Mouse (Mus musculus) left cerebral cortex, postnatal 4 days (tissue): ENCODE measurements around the gene Usp24. TPM values are rescaled to one million over a fixed set of nuclear protein-coding genes. Genes with fewer than 3 reads are reported as not detected.
A peak's percentile ranks its signal among the peaks of the same experiment; 100 is the strongest.

Experiments
- DNase-seq: peaks from one replicate; pipeline ENCODE4 v3.0.0-alpha.2; 2022
- intact Hi-C: fragments of 180-260 bp; cut with DNase I; formaldehyde crosslinking; loops from one replicate; pipeline ENCODE4 v1.15.1; 2025
- total RNA-seq, 2 experiments: library from RNA; stranded (reverse); gene quantifications; 2 replicates each; pipeline ENCODE4 v1.2.3; 2021

The Usp24 gene
- total RNA-seq, 2 experiments from 2014 or later, result 59.1 to 60.3 TPM

DNA sequence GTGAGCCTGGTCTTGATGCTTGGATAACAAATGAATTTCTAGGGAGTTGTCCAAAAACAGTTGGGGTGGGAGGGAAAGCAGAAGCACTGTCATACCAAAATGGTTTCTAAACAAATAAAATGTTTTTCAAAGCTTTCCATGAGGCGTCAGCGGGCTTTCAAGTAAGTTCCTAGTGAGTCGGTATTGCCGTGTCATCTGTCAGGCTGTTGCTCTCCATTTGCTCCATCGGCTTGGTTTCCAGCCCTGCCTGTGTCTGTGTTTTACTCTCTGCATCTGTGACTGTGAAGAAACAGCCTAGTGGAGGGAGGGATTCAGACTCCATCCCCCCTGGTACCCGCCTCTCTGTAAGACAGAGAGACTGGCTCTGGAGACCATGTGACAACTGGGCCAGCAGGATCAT, 103.8 kb downstream of the Usp24 start:
- DNase-seq, result no peak
- intact Hi-C loops, result loop anchor here (10.0 kb wide), 1 partner anchor 55 kb away; no protein-coding TSS in a partner anchor

DNA sequence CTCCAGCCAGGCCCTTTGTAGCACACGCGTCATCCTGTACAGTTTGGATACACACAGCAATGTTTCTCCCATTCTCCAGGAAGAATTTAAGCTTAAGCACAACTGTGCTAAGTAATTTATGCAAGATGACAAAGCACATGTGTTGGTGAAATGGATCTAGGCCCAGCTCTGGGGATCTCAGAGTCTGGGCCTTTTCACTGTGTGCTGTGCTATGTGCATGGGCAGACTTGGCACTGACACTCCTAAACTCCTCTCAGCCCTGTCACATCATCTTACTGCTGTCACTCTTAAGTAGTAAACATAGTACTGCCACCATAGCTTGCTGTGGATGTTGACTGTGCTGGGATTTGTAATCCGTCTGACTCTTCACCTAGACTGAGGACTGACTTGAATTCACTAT, 106.6 kb downstream of the Usp24 start:
- intact Hi-C loops, result no loop called here

DNA sequence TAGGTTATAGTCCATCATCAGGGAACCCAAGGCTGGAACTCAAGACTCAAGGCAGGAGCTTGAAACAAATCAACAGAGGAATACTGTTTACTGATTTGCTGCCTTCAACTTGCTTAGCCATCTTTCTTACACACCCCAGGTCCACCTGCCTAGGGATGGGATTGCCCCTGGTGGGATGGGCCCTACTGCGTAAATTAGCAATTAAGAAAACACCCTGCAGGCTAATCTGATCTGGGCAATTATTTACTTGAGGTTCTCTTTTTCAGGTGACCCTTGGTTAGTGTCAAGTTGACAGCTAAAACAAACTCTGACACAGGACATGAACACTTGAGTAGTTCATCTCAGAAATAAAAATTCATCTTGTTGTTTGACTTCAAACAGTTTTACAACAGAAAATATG, 108.5 kb downstream of the Usp24 start:
- no peak for DNase-seq
- intact Hi-C loops, result no loop called here

More for the DNA sequence above, 106.6 kb downstream of the Usp24 start:
- no peak for DNase-seq

DNA sequence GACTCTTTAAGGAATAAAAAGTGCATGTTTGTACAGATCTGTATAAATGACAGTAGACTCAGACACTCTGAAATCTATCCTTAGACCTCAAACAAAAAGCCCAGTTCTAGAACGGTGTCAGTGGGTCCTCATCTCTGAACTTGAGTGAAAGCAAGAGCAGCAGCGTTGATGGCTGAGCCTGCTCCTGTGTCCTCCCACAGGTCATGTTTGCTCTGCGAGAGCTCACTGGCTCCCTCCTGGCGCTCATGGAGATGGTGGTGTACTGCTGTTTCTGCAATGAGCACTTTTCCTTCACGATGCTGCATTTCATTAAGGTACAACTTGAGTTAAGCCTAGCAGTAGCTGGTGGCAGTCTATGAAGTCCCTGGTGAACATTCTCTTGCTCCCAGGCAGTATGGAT, 110.3 kb downstream of the Usp24 start:
- intact Hi-C loops, result no loop called here
- DNase-seq, result no peak

DNA sequence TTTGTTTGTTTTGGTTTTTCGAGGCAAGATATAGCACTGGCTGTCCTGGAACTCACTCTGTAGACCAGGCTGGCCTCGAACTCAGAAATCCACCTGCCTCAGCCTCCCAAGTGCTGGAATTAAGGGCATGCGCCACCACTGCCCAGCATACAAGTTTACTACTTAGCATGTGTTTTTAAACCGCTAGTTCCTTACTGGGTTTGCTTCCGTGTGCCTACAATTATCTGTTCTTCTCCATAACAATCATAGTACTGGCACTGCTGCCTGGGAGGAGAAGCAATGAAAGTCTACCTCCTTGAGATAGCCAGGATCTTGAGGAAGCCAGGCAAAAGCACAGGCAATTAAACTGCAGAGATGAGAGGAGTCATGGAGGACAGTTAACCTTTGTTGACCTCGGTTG, 112.6 kb downstream of the Usp24 start:
- intact Hi-C loops, result no loop called here

DNA sequence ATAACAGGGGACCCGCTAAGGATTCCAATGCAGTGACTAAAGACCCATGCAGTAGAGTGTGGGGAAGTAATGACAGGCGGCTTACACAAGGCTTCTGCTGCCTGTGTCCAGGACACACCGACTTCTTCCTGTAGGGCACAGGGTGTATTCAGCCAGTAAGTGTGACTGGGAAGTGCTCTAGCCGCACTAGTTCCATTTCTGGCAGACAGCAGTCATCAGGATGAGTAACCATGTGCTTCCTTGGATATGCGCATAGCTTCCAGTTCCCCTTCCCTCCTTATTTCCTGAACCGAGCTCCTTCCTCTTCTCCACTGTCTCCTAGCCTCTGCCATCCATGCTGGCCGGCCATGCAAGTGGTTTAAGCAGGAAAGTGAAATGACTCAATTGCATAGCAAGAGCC, 113.1 kb downstream of the Usp24 start:
- DNase-seq, result no peak

More for the DNA sequence above, 112.6 kb downstream of the Usp24 start:
- no peak for DNase-seq

DNA sequence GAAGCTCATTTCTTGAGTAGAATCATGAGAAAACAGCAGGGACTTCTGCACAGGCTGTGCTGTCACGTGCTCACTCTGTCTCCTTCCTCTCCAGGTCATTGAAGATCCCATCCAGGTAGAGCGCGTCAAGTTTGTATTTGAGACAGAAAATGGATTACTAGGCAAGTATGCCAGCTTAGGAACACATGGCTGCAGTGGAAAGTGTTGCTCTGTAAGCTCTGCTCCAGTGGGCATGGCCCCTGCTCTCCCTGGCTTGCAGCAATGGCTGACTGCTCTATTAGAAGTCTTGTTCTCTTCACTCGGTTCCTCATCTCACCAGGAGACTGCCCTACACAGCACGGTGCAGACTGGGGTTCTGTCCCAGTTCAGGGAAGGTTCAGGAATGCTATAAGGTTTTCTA, 114.4 kb downstream of the Usp24 start:
- intact Hi-C loops, result no loop called here
- no peak for DNase-seq

More for the DNA sequence above, 113.1 kb downstream of the Usp24 start:
- intact Hi-C loops, result no loop called here

DNA sequence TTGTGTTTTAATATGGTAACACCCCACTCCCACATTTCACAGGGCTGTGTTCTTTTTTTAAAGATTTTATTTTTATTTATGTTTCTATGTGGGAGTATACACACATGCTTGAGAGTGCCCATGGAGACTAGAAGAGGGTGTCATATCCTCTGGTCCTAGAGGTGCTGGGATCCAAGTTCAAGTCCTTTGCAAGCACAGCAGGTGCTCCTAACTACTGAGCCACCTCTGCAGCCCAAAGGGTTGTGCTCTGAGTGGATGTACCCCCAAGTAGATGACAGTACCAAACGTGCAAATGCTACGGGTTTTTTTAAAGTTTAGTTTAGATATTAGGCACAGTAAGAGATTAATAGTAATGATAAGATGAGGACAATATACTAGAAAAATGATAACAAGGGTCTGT, 119.4 kb downstream of the Usp24 start:
- no peak for DNase-seq
- intact Hi-C loops, result no loop called here

DNA sequence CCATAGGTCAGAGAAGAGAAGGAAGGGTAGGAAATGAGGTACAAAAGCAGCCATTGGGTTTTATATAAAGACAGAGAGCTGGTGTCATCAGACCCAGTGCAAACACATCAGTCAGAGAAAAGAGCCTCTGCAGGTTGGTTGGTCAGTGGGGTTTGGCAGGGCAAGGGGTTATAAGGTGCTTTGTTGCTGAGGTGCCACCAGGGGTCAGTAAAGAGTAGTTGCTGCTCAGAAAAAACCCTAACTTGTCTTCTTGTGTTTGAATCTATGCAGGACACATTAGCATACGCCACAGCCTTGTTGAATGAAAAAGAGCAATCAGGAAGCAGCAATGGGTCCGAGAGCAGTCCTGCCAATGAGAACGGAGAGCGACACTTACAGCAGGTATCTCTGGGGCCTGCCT, 120.5 kb downstream of the Usp24 start:
- intact Hi-C loops, result no loop called here
- no peak for DNase-seq

DNA sequence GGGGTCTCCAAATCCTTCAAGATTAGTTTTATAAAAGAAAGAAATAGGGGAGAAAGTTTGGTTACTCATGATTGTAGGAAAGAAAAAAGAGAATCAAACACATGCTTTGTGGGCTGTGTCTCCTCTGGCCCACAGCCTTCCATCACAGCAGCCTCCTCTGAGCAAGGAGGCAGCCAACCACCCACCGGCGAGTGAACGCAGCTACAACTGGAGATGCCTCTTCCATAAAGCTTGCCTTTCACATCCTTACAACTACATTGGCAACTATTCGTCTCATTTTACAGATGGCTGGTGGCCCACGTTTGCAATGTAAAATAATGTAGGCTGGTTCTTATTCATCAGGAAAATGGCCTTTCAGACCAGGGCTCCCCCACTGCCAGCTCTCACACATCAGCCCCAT, 121.2 kb downstream of the Usp24 start:
- intact Hi-C loops, result no loop called here
- no peak for DNase-seq

DNA sequence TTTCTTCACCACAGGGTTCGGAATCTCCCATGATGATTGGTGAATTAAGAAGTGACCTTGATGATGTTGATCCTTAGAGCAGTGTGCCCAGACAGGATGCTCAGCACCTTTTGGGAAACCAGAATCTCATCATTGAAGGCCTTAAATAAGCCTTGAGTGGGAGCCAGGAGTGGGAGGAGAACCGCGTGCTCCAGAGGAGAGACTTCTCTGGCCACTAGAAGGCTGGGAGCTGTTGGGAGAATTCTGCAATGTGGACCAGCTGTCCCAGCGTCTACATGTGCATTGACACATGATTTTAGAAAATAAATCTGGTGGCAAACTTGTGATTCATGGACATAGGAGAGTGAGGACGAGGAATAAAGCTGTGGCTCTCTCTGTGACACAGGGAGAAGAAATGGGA, 122.8 kb downstream of the Usp24 start:
- no peak for DNase-seq
- intact Hi-C loops, result no loop called here

DNA sequence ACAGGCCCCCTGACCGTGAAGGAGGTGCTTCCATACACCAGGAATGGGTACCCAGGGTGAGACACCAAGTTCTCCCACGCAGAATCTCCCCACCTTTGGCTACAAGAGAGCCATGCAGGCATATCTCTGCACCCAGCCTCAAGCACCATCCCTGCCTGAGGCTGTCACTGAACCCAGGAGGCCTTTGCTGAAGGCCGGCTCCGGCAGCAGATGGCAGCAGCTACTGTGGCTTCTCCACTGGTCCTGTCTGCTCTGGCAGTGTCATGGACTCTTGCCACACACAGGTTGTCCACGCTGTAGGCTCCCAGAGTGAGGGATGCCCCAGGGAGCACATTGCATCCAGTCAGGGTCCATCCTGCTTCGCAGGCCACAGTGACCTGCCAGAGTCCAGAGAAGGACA, 127.2 kb downstream of the Usp24 start:
- intact Hi-C loops, result no loop called here
- DNase-seq, result peak; percentile 19

DNA sequence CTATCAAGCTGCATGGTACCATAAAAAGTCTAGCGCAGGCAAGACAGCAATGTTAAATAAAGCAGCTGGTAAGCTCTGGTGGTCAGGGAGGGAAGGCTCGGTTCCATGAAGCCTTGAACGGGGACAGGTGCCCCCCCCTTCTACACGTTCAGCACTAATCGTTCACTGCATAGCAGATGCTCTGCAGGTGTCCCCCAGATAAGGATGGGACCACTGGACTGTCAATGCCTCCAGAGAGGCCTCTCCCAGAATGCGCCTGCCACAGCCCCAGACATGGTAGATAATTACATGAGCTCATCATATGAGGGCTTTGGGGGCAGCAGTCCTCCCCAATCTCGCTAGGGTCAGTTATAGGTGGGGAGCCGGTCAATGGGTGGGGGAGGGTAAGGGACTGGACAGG, 133.3 kb downstream of the Usp24 start:
- intact Hi-C loops, result no loop called here
- DNase-seq, result no peak

DNA sequence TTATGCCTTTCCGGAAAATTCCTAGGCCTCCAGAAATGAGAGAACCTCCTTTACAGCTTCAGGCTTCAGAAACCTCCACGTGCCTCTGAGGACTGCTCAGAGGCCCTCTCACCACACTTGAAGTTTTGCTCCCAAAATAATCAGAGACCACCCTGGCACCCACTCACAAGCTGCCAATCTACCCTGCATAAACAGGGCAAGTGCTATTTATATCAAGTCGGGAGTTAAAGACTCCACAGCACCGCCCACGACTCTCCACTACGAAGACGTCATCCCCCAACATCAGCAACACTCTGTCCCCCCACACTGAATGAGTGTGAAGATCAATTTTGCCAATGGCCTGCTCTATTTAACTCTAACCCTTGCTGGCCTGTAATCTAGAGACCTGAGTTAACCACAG, 136.4 kb downstream of the Usp24 start:
- intact Hi-C loops, result no loop called here
- DNase-seq, result no peak

DNA sequence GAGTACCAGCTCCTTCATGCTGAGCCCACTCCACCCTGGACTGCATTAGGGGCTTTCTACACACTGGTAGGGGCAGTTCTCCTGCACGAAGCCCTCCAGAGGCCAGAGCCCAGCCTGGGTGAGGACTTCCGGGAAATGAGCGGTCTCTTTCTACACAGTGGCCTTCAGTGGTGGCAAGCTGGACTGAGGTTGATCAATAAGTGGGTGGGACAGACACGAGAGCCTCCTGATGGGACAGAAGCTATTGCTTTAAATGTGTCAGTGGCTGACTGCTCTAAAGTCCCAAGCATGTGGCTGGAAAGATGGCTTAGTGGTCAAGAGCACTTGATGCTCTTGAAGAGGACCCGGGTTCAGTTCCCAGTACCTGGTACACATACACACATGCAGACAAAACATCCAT, 137.1 kb downstream of the Usp24 start:
- no peak for DNase-seq
- intact Hi-C loops, result no loop called here

DNA sequence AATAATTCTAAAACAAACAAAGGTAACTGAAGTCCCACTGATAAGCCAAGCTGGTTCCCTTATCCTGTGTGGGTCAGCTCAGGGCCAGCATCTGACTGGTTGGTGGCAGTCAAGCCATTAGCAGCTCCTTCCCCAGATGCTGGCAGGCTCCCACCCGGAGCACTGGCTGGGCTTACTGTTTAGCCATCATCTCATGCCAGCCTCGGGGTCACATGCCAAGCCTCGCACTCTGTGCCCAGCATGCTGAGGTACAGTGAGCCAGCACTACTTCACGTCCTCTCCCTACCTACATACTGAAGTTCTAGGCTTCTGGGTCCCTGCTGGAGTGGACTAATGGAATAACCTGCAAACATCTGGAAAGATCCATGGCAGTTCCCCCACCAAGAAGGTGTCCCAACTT, 137.5 kb downstream of the Usp24 start:
- intact Hi-C loops, result no loop called here
- DNase-seq, result peak; percentile 67

DNA sequence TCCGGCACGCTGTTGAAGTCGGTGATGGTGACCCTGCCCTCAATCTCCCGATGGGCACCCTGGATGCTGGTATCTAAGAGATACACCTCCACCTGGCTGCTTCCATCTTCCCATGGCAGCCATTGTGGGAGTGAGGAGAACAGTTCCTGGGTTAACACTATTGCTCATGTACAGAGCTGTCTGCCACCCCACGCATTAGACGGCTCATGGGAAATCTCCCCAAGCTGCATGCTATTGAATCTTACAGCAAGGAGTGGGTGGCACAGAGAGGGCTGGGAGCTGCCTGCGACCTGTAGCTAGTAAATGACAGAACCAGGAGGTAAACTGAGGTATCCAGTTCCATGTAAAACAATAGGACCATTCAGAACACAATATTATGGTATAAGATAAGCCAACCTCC, 138.5 kb downstream of the Usp24 start:
- intact Hi-C loops, result no loop called here
- DNase-seq, result no peak

DNA sequence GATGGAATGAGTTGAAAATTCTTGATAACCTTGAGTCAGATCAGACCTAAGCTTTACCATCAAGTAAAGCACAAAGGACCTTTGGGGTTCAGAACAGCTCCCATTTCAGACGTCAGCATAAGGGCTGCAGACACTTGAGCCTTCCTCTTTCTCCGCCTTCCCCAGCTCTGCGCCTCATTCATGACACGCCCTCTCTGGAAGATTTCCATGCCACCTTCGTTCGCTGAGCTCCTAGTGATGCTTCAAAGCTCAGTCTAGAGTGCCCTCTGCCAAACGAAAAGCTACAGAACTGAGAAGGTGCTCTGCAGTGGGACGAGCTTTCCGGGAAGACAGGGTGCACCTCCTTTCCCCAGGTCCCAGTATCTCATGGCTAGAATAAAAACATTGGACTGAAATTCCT, 146.0 kb downstream of the Usp24 start:
- DNase-seq, result peak; percentile 32
- intact Hi-C loops, result no loop called here

DNA sequence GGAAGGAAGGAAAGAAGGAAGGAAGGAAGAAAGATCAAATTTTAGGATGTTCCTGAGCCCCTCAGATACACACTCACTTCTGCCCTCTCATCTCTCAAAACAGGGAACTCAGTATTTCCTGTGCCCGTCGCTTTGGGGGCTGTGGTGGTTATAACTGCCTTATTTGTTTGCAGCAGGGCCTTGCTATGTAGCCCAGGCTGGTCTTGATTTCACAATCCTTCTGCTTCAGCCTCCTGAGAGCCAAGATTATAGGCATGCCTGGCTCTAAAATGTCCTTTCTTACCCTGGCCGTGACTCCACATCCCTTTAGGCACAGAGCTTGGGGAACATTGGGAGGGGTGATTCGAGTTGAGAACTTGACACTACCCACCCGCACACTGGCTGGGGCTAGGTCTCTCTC, 146.5 kb downstream of the Usp24 start:
- DNase-seq, result no peak
- intact Hi-C loops, result no loop called here

DNA sequence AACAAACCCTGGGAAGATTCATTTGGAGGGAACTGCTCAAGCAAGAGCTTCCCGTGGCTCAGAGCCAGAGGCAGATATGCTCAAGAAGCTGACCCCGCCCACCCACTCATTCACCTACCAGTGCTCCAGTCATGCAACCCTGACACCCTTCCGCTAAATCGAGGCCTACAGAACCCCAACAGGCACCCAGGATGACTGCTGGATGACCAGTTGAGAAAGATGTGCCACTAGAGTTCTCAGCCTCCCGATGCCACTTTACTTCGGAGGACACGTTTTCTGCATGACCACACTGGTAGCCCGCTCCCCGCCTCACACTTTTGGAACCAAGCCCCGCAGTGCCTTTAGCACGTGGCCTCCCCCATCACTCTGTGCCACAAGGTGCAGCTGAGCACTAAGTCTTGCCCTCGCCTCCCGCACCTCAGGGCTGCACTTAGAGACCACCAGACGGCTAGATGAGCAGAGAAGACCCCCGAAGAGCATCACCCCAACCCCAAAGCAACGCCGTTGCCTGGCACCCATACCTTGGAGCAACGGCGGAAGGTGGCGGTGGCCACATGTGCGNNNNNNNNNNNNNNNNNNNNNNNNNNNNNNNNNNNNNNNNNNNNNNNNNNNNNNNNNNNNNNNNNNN, 147.3 kb downstream of the Usp24 start:
- intact Hi-C loops, result no loop called here

DNA sequence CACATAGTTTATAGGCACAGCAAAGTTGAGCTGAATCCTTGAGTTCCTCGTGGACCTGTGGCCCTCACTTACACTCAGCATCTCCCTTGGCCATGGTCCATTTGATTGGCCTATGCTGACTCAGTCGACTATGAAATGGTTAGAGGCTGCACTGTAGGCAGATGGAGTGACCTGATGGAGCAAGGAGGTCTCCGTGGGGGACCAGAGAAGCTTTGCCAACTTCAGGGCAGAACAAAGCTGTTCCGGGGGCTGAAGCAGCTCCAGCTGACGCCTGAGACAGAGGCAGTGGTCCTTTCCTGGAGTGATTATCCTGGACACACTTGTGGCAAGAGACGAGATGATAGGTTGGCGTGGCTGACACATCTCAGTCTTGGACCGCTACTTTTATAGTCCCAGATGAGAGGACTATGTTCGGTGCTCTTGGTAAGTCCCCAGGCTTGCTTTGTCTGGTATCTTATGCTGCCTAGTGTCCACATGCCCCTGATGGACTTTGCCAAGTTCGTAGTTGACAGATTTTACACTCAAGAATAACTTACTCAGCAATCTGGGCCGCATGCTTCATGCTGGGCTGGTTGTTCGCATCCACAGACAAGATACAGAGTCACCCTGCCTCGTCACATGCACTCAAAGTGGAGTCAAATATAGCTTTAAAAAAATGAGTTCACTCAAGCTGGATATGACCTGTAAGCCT, 151.6 kb downstream of the Usp24 start:
- intact Hi-C loops, result no loop called here
- peak; percentile 92 for DNase-seq

More for the DNA sequence above, 147.3 kb downstream of the Usp24 start:
- peak; percentile 85 for DNase-seq

DNA sequence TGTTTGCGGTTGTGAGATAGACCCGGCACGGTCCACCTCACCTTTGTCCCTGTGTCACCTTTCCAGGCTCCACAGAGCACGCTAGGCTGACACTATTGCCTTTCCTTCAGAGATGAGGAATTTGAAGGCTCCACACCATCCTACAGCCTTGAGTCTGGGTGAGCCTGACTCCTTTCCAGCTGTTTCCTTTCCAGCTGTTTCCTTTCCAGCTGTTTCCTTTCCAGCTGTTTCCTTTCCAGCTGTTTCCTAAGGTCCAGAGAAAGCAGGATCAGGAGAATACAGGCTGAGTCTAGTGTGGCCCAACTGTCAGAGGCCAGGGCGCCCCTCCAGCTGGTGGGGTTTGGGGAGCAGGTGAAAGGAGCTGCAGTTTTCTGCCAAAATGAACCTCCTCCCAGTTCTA, 154.9 kb downstream of the Usp24 start:
- DNase-seq, result no peak
- intact Hi-C loops, result no loop called here

DNA sequence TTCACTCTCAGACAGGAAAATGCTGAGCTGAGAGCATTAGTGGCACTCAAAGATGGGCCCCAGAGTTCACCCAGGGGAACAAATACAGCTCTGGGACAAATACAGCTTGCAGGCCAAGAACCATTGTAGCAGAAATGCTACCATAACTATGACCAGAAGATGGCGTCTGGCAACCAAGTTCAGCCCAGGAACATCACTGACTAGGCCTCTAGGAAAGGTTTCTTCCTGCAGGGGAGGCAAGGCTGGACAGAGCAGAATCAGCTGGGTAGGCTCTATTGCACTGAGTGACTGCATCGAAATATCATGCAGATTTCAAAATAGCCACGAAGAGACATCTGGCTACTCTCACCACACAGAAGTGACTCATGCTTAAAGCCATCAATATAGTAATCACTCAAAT, 156.3 kb downstream of the Usp24 start:
- intact Hi-C loops, result loop anchor here (1.0 kb wide), 1 partner anchor 60 kb away; no protein-coding TSS in a partner anchor
- DNase-seq, result peak; percentile 61
